Mouse (Mus musculus) CD8-positive naive resting alpha-beta T cell, adult 57 days (primary cell): ENCODE results near the gene Usp22. TPM values are rescaled to one million over a fixed set of nuclear protein-coding genes. Genes with fewer than 3 reads are reported as not detected.

Experiments used
- total RNA-seq: library from RNA; stranded (reverse); gene quantifications from one replicate; pipeline ENCODE4 v1.2.4, GENCODE M21; 2023

The Usp22 gene
- total RNA-seq = 95.4 TPM

DNA sequence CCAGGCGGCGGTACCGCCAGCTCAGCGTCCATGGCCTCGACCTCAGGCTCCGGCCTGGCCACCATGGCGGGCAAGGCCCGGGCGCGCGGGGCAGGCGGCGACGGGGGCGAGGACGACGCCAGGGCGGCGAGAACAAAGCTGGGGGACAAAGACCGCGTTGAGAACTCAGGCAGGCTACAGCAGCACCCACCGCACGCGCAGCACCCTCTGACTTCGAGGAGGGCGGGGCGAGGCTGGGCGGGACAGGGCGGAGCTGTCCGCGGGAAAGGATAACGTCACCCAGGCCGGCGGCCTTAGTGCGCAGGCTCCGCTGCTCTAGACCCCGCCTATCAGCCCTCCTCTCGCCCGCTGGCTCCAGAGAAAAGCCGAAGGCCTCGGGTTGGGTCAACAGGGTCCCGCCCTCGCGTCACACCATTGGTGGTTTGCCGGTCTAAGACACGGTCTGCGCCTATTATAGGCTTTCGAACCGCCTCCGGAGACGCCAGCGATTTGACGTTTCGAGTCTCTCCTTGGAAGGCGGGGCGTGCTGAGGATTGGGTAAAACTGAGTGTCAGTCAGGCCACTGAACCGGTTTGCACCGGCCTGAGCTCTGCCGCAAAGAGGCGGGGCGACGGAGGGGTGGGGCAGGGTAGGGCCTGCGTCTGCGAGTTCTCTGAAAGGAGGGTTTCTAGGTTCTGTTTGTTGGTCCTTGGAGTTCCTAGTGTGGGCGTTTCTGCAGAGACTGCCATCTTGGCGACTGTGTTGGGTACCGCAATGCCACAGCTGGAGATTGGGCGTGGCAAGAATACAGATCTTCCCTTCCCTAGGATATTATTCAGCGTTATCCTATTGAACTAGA, at the start of gene Usp22:
Gene Usp22 (minus strand): TSS at position 235 of the 838 bp plus-strand sequence.

DNA sequence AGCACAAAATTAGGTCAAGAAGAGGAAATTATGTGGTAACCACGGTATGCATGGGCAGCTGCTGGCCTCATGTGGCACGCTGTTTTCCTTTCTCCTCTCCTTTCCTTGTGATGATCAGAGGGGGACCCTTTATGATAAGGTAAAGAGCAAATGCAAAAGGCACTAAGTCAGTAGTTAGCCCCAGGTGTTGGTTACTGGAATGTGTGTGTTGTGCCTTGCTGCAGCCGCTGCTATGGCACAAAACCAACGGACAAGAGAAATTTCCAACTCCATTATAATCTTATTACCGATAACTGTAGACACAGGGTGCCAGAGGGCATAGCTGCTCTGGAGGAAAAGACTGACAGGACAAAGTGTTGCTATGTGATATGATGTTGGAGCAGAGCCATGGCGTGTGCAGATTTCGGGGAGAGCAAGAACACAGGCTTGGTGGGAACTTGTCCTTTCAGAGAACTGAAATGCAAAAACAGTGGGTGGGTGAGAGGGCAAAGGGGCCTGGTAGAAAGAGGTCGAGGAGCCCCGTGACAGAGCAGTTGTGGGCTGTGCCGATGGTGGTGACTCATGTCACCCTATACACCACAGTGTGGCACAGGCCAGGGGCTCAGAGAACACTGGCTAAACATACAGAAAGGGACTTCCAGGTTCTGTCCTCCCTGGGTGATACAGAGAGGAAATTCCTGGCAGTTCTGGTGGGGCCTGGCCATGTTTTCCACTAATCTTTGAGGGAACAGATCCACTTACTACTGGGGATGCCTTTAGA, 32.8 kb upstream of the Usp22 start, which contains the start of gene Aldh3a1:
Gene Aldh3a1 (plus strand): TSS at position 51 of the 760 bp plus-strand sequence.

DNA sequence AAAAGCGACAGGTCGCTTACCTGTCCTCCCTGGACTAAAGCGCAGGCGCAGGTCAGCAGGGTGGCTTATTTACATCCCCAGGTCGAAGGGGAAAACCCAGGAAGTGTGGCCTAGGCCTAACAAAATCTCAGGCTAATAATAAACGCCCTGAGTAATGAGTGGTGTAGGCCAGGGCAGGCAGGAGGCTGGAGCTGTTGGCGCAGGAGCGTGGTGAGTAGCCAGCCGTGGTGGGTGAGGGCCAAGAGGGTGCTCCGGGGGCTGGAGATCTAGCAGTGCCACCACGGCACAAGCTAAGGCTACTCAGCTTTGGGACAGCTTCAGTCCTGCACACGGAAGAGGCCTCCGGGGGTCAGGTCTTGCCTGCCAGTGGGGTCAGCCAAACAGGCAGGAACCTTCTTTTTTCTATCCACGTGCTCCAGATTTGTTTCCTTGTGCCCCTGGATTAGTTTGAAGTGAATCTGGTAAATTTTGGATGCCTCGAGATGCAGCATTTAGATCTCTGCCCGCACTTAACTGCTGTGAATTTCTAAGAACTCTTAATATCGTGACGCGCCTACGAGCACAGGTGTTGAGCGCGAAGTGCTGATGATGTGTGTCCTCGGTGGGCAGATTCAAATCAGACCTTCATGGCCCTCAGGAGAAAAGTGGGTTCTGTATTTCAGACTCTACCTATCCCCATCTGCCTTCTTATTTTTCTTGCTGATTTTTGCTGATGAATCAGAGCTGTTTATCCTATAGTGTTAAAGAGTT, 48.1 kb downstream of the Usp22 start, which contains the start of gene Tnfrsf13b:
Gene Tnfrsf13b (plus strand): TSS at position 150 of the 750 bp plus-strand sequence.

Other genes with a start within 250 kb of the Usp22 start
- gene Map2k3, start 243.0 kb downstream of the Usp22 start, total RNA-seq = 20.5 TPM
- not detected for gene Kcnj12, start 152.5 kb downstream of the Usp22 start, total RNA-seq
- 19.8 TPM for gene Tnfrsf13b, start 48.3 kb downstream of the Usp22 start, total RNA-seq
- not detected for gene Aldh3a1, start 32.5 kb upstream of the Usp22 start, total RNA-seq
- gene Aldh3a2, start 92.4 kb upstream of the Usp22 start, total RNA-seq = 39.1 TPM
- gene Slc47a2, start 167.8 kb upstream of the Usp22 start, total RNA-seq = not detected
- not detected for gene Slc47a1, start 203.3 kb upstream of the Usp22 start, total RNA-seq